In genomic region chr16:10073158-10073557, GRCm38 (mm10) we compare ENCODE assay signal across 7 mouse cellular contexts.
DNase-seq lines count a peak whose midpoint lies in the region; ATAC-seq and TF ChIP-seq lines count a peak whose summit lies in the region.

No protein-coding gene starts in this region.

- no peak for TF ChIP-seq EP300 in liver, embryonic 14.5 days (IDR thresholded peaks at IDR 0.05; ENCODE audit: low read depth)

- no peak overlapping the region for H3K4me2 ChIP-seq in hindbrain, postnatal 0 days (ENCODE audit: low read depth, low read length)
- no peak overlapping the region for H3K4me2 ChIP-seq in liver, embryonic 14.5 days (ENCODE audit: low read depth)

- TF ChIP-seq CTCF in cortical plate, adult 2 months (IDR thresholded peaks at IDR 0.05; ENCODE audit: extremely low read depth, insufficient read depth, low read length), result peak; percentile 82
- peak; percentile 93 for TF ChIP-seq CTCF in hindbrain, postnatal 0 days (IDR thresholded peaks at IDR 0.05; ENCODE audit: low read depth)
- peak; percentile 85 for TF ChIP-seq CTCF in liver, embryonic 14.5 days (IDR thresholded peaks at IDR 0.05; ENCODE audit: low read depth)

- H3K27me3 ChIP-seq in hindbrain, postnatal 0 days (ENCODE audit: insufficient read depth, low read length), result no peaks in the 10 kb centered on the region
- no peaks in the 10 kb centered on the region for H3K27me3 ChIP-seq in liver, embryonic 14.5 days (ENCODE audit: control insufficient read depth, insufficient read depth, low read length)

- no peak overlapping the region for H3K4me3 ChIP-seq in cortical plate, adult 2 months (ENCODE audit: insufficient read depth, low read length)
- no peak overlapping the region for H3K4me3 ChIP-seq in hindbrain, postnatal 0 days (ENCODE audit: low read length)
- no peak overlapping the region for H3K4me3 ChIP-seq in liver, embryonic 14.5 days (ENCODE audit: insufficient read depth in 1 of 2, low read depth in 2 of 2, low read length in 2 of 2)

- H3K4me1 ChIP-seq in cortical plate, adult 2 months (ENCODE audit: control insufficient read depth, insufficient read depth, low read length), result no peaks in the 10 kb centered on the region
- H3K4me1 ChIP-seq in hindbrain, postnatal 0 days (ENCODE audit: insufficient read depth, low read length), result no peaks in the 10 kb centered on the region
- no peaks in the 10 kb centered on the region for H3K4me1 ChIP-seq in liver, embryonic 14.5 days (replicated peaks; ENCODE audit: control insufficient read depth in 2 of 2, insufficient read depth in 2 of 2, low read length in 1 of 2)

- H3K36me3 ChIP-seq in hindbrain, postnatal 0 days (ENCODE audit: insufficient read depth, low read length), result no peaks in the 10 kb centered on the region
- no peaks in the 10 kb centered on the region for H3K36me3 ChIP-seq in liver, embryonic 14.5 days (replicated peaks; ENCODE audit: control insufficient read depth, insufficient read depth, low read depth)

- H3K9ac ChIP-seq in hindbrain, postnatal 0 days (replicated peaks; ENCODE audit: low read length), result no peak overlapping the region
- no peak overlapping the region for H3K9ac ChIP-seq in liver, embryonic 14.5 days (replicated peaks)

- no peak overlapping the region for H3K27ac ChIP-seq in cortical plate, adult 2 months (ENCODE audit: insufficient read depth, low read length)
- H3K27ac ChIP-seq in hindbrain, postnatal 0 days, result no peak overlapping the region
- no peak overlapping the region for H3K27ac ChIP-seq in liver, embryonic 14.5 days

- peak; percentile 31 for DNase-seq in thymus, postnatal 0 days (ENCODE audit: low spot score)
- DNase-seq in thymus, adult 18-20 months, result no peak
- DNase-seq in adrenal gland, postnatal 14 days, result peak; percentile 78
- DNase-seq in hindbrain, postnatal 0 days (ENCODE audit: low spot score), result peak; percentile 79
- DNase-seq in liver, embryonic 14.5 days (ENCODE audit: low read depth in 3 of 3, low spot score in 3 of 3), result peak in 2 of 3 experiments; percentile 3 to 20
- peak; percentile 65 to 76 for DNase-seq in right cerebral cortex, adult 2 months (ENCODE audit: low spot score in 2 of 2)

- no peaks in the 10 kb centered on the region for H3K9me3 ChIP-seq in hindbrain, postnatal 0 days (ENCODE audit: low read length)
- no peaks in the 10 kb centered on the region for H3K9me3 ChIP-seq in liver, embryonic 14.5 days (ENCODE audit: control insufficient read depth, low read length)

- 25% methylated on average over 6 of the region's 6 CpGs for WGBS in hindbrain, postnatal 0 days
- WGBS in liver, embryonic 14.5 days (ENCODE audit: insufficient replicate concordance), result 20% methylated on average over 6 of the region's 6 CpGs

- no peak for TF ChIP-seq POLR2A in cortical plate, adult 2 months (IDR thresholded peaks at IDR 0.05; ENCODE audit: extremely low read depth, insufficient read depth, low read length)

- ATAC-seq in hindbrain, postnatal 0 days, result peak; percentile 68
- ATAC-seq in liver, embryonic 14.5 days (ENCODE audit: insufficient read depth), result no peak

Comparison
In these comparisons a context has a peak if more than half of its experiments do, and no peak if none do; other contexts are left out.
1. DNase-seq: peak in thymus, postnatal 0 days (single experiment), adrenal gland, postnatal 14 days (single experiment), hindbrain, postnatal 0 days (single experiment), liver, embryonic 14.5 days (2 of 3) and right cerebral cortex, adult 2 months (2 of 2); none in thymus, adult 18-20 months (0 of 2).
2. Peak in every context shown above with its lines, with median percentiles within 50 percentile points of each other: CTCF ChIP-seq.